Mouse (Mus musculus): ENCODE data around the gene Arfip2. TPM values are rescaled to one million over a fixed set of nuclear protein-coding genes. Genes with fewer than 3 reads are reported as not detected.

Arfip2 gene
- polyA plus RNA-seq (2017; shearing (Covaris generic)): 13.5 TPM

GRCm38 (mm10) chr7:105640233-105640893 lies at the start of gene Arfip2, which contains the start of gene Gm45799:
Gene Arfip2 (minus strand): TSS chr7:105640416.
Gene Gm45799 (plus strand): TSS chr7:105640552.

GRCm38 (mm10) chr7:105650639-105651435 lies 10.6 kb upstream of the Arfip2 start, which contains the start of gene Dnhd1:
Gene Dnhd1 (plus strand): TSS chr7:105650827.

DNA sequence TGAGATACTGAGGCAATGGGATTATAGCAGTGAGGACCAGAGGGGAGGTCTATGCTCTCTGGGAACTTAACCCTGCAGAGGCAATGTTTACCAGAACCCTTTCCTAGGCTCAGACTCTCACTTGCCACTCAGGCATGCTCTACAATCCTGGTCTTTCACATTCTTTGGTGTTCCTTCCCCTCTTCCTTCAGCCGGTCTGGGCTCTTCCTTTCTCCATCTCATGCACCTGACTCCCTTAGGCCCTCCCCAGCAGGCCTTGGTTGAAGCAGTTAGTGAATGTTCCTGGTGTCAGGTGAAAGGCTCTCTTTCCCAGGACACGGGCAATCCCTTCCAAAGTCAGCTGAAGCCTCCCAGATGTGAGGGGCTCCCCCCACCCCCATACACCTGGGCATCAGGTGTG lies 460 bp downstream of the Arfip2 start, which contains the start of gene Timm10b:
Timm10b (plus strand) TSS at position 301 of the 400 bp plus-strand sequence.

GRCm38 (mm10) chr7:105633127-105633800 lies 7.0 kb downstream of the Arfip2 start, which contains the start of gene Trim3:
Gene Trim3 (minus strand): TSS chr7:105633571.

Other genes starting within 250 kb of the Arfip2 start
- 32.2 TPM for gene Fam160a2, start 240.4 kb downstream of the Arfip2 start, polyA plus RNA-seq (2017; shearing (Covaris generic))
- not detected for gene Cnga4, start 235.8 kb downstream of the Arfip2 start, polyA plus RNA-seq (2017; shearing (Covaris generic))
- not detected for gene Cckbr, start 214.7 kb downstream of the Arfip2 start, polyA plus RNA-seq (2017; shearing (Covaris generic))
- gene Cavin3, start 158.1 kb downstream of the Arfip2 start, polyA plus RNA-seq (2017; shearing (Covaris generic)): not detected
- 16.7 TPM for gene Smpd1, start 86.1 kb downstream of the Arfip2 start, polyA plus RNA-seq (2017; shearing (Covaris generic))
- gene Apbb1, start 58.8 kb downstream of the Arfip2 start, polyA plus RNA-seq (2017; shearing (Covaris generic)): 1.8 TPM
- gene Hpx, start 40.3 kb downstream of the Arfip2 start, polyA plus RNA-seq (2017; shearing (Covaris generic)): not detected
- 11.9 TPM for gene Trim3, start 6.8 kb downstream of the Arfip2 start, polyA plus RNA-seq (2017; shearing (Covaris generic))
- gene Timm10b, start 360 bp downstream of the Arfip2 start, polyA plus RNA-seq (2017; shearing (Covaris generic)): 127 TPM
- gene Gm45799, start 136 bp upstream of the Arfip2 start, polyA plus RNA-seq (2017; shearing (Covaris generic)): 9.3 TPM
- 4.0 TPM for gene Dnhd1, start 10.4 kb upstream of the Arfip2 start, polyA plus RNA-seq (2017; shearing (Covaris generic))
- 182 TPM for gene Ilk, start 96.2 kb upstream of the Arfip2 start, polyA plus RNA-seq (2017; shearing (Covaris generic))
- gene Rrp8, start 97.0 kb upstream of the Arfip2 start, polyA plus RNA-seq (2017; shearing (Covaris generic)): 30.1 TPM
- 266 TPM for gene Taf10, start 103.9 kb upstream of the Arfip2 start, polyA plus RNA-seq (2017; shearing (Covaris generic))
- 88.3 TPM for gene Tpp1, start 111.8 kb upstream of the Arfip2 start, polyA plus RNA-seq (2017; shearing (Covaris generic))
- not detected for gene Dchs1, start 147.2 kb upstream of the Arfip2 start, polyA plus RNA-seq (2017; shearing (Covaris generic))
- gene Mrpl17, start 170.7 kb upstream of the Arfip2 start, polyA plus RNA-seq (2017; shearing (Covaris generic)): 51.9 TPM

Data from naive thymus-derived CD4-positive, alpha-beta T cell, adult 5 months (primary cell).